Mouse (Mus musculus): ENCODE data around the gene Slc16a10.
A peak's percentile ranks its signal among the peaks of the same experiment; 100 is the strongest.

Gene Slc16a10

GRCm38 (mm10) chr10:40107995-40108394 is 34.1 kb downstream of the Slc16a10 start:
- DNase-seq = no peak

DNA sequence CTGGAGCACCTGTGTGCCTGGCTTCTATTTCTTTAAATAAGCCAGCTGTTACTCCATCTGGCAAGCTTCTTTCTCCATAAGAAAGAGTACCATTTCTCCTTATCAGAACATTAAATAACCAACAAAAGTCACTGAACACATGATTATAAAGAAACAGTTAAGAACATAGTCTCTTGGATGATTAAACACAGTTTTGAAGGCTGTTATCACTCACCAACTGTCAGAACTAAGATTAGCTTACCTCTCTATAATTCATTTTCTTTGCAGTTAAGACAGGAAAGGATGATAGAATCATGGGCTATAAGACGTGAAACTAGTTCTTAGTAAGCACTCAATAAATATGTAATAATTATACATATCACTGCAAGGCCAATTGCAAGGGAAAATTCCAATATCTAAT is 36.9 kb downstream of the Slc16a10 start:
- no peak for DNase-seq

GRCm38 (mm10) chr10:40103790-40104189 is 38.3 kb downstream of the Slc16a10 start:
- DNase-seq = no peak

DNA sequence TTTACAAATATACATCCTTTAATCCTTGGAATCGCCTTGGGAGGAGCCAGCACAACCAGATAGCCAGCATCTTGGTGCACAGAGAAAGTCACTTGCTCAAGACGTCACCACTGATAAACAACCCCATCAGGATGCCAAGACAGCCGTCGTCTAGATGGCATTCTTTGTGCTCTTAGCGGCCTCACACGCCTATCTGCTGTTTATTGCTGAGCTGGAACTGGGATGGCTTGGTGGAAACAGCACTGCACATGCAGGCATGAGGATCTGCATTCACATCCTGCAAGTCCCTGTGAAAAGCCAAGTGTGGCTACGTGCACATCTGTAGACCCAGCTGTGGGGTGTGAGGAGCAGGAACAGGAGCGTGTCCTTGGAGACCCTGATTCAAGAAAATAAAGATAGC is 39.1 kb downstream of the Slc16a10 start:
- no peak for DNase-seq

GRCm38 (mm10) chr10:40102166-40102565 is 39.9 kb downstream of the Slc16a10 start:
- no peak for DNase-seq

GRCm38 (mm10) chr10:40098441-40098840 is 43.6 kb downstream of the Slc16a10 start:
- DNase-seq = no peak

- no peak for DNase-seq
Measured at GRCm38 (mm10) chr10:40097519-40097918, 44.5 kb downstream of the Slc16a10 start.

- DNase-seq = no peak
Measured at GRCm38 (mm10) chr10:40094752-40095151, 47.3 kb downstream of the Slc16a10 start.

- no peak for DNase-seq
Measured at GRCm38 (mm10) chr10:40093526-40093925, 48.5 kb downstream of the Slc16a10 start.

DNA sequence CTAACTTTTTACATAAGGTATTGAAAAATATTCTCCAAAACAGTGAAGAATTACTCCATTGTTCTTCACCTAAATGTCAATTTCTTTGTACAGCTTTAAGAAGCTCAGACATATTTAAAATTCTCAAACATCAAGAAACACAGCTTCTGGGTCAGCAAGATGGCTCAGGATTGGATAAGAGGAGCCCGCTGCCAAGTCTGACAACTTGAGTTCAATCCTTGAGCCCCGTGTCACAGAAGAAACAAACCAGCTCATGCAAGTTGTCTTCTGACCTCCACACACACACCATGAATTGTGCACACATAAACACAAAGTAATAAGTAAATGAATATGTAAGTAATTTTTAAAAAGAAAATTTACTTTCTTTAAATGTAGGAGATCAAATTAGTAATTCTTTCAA is 50.6 kb downstream of the Slc16a10 start:
- DNase-seq = no peak

DNA sequence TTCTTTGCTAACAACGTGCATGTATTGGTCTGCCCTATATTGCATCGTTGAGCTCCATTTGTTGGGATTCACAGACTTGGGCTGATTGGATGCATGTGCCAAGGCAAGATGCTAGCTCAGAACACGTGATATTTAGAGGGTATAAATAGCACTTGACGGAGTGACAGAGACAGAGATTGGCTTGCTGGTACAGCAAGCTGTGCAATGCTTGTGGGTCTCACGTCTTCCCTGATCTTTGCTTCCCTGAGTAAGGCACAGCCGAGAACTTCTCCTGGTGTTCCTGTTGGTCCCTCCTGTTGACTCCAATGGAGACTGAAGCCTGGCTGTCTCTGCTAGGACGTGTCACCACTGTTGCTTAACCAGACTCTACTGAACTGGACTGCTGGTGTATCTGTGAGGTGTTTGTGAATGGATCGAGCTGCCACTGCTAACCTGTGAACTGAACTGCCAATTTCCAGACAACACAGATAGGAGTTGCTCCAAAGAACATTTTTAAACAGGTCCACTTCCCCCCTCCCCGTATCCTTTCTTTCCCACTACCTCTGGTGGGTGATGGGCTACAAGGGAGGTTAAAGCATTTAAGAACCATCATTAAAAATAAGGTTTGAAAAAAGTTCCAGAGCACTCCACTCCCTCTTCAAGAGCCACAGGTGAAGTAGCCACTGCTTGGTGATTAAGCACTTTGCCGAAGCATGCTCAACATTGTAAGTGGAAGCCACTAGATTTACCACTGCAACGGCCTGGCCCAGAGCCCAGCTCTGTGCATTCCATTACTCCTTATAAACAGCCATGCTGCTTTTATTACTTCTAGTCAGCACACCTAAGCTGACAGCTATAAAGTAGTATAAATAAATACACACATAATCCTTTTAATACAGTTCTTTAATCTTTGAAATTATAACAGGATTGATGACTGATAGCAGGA is 51.3 kb downstream of the Slc16a10 start:
- DNase-seq = no peak

DNA sequence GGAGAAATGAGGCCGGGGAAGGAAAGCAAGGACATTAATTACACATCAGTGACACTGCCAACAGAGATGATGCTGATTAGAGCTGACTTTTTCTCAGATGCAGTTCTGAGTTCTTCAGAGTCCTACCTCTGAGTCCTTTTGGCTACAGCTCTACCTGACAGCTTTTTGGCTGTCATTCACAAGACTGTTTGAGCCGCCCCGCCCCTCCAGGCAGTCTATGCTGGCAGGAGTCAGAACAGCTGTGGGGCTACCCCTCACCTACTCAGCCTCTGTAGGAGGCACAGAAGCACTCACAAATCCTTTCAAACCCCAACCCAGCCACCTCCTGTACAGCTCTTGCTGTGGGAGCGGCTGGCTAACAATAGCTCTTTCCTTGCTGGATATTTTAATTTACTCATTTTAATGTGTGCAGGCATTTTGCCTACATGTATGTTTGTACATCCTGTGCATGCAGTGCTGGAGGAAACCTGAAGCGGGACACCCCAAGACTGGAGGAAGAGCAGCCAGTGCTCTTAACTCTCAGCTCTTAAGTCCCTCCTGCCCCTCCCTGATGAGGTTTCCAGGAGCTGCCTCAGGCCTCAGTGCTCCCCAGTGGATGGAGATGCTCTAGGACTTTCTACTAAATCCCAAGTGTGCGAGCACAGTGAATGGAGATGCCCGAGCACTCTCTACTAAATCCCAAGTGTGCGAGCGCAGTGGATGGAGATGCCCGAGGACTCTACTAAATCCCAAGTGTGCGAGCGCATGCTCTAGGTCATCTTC is 57.5 kb downstream of the Slc16a10 start:
- DNase-seq = peak; percentile 83

DNA sequence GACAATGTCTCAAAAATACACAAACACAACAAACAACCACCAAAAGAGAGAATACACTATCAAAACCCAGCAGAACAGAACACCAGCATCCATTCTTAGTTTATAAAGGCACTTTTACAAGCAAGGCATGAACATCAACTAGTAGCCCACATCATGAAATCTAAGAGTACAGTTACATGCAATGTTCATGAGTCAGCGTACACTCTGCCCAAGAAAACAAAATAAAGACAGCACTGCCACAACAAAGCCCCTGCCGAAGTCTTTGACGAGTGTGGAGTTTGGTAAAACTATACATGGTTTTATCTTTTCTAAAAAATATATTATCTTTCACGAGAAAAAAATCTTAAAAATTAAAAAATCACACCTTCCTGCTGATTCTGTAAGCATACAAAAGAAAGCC is 58.5 kb downstream of the Slc16a10 start:
- no peak for DNase-seq

DNA sequence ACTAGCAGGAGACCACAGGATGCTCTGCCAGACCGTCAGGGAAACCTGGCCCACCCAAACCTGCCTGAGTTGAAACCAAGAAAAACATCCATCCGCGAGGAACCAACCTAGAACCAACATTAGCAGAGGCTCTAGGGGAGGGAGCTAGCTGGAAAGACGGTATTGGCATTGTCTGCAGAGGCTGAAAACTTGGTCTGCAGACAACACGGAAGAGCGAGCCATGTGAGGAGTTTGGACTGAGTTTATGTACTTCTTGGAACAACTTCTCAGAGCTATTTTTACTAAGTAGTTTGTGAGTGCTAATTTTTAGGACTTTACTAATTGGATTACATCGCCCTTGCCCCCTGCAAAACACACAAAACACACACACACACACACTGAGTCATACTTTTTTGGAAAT is 59.4 kb downstream of the Slc16a10 start:
- no peak for DNase-seq

DNA sequence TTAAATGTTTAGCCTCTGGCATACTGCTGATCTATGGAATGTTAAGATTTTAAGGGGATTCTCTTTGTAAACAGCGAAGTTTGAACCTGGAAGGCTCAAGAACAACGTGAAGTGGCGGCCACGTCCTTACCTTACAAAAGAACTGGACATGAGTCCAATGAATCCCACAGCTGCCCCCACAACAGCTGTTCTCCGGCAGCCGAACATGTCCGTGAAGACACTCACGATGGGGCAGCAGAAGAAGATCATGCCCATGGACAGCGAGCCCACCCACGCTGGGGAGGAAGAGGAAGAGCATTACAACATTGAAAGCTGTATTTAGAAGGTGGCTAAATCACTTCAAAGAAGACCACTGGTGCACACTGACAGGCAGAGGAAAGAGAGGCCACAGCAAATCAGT is 61.5 kb downstream of the Slc16a10 start:
- peak; percentile 19 for DNase-seq

GRCm38 (mm10) chr10:40079256-40079655 is 62.8 kb downstream of the Slc16a10 start:
- no peak for DNase-seq

DNA sequence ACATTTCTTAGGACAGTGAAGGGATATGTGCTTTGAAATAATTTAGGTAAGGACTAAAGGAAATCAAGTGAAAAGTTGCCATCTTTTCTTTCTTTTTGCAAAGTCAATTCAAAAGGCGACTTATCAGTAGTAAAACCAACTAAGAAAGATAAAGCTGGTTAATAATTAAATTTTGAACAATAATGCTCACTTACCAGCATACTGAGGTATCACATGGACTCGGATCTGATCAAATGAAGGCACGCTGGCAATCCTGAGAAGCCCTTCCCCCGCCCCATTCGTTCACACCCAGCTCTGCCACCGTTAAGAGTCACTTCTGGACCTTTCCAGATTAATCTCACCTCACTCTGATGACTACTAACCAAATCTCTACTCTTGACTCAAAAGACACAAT is 64.1 kb downstream of the Slc16a10 start:
- no peak for DNase-seq

DNA sequence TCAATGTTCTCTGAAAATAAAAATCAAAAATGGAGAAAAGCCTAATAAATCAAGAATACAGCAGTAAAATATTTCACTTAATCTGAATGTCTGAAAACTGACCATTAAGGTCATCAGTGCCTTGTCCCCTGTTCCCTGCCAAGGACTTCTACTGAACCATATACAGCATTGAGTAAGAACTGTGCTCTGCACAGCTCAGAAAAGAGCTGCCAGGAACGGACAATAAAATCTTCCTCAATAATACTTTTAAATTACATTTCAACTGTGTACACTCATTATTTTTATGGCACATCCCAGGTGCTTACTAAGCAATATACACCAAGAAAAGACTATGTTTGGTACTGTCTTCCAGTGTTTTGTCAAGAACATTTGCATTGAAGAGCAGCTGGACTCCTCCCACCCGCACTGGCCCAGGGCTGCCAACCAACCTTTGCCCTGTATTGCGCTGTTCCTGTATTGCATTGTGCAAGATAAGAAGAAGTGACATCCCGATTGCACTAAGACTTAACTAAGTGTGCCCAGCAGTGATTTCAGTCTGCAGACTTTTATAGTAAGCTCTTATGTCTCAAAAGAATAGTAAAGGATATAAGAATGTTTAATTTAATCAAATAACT is 64.6 kb downstream of the Slc16a10 start:
- no peak for DNase-seq

DNA sequence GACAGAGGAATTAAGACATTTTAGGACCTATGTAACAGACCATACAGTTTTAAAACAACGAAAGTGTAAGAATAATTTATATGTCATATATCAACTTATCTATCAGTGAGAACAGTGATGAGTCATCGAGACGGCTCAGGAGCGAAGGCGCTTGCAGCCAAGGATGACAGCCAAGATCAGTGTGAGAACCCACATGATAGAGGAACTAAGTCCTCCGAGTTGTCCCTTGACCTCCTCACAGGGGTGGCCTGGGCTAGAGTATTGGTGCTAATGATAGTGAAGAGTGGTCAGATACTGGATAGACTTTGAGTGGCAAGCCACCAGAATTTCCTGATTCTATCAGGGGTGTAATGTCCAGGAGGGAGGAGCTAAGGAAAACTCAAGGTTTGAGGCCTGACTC is 68.5 kb downstream of the Slc16a10 start:
- DNase-seq = no peak

DNA sequence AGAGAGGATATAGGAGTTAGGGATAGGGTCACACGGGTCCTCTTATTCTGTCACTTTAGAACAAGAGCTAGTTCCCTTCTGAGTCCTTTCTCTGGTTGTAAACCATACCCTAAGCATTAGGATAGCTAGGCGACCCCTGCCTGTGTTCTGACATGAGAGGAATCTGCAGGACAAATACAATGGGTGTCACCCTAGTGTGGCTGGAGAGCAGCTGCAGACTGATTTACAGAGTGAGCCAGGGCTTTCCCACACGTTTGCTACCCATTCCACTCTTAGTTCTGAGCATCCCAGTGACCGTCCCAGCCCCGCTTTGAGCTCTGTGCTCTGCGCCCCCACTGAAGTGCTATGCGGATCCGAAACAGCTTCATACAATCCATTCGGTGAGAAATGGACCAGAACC is 71.4 kb downstream of the Slc16a10 start:
- no peak for DNase-seq

DNA sequence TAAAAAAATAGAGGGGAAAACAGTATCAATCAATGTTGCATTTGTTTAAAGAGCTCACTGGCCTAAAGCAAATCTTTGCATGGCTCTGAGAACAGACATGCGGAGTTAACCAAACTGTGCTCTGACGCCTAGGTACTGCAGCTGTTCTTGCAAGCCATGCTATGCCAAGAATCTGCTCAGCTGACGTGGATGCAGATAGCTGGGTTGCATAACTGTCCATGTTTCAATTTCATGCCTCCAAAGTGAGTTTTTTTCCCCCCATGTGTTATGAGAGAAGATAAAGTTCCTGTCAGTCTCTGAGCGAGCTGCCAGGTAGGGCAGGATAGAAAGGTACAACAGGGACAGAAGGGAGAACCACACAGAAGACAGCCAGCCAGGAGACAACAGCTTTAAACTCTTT is 72.8 kb downstream of the Slc16a10 start:
- no peak for DNase-seq

DNA sequence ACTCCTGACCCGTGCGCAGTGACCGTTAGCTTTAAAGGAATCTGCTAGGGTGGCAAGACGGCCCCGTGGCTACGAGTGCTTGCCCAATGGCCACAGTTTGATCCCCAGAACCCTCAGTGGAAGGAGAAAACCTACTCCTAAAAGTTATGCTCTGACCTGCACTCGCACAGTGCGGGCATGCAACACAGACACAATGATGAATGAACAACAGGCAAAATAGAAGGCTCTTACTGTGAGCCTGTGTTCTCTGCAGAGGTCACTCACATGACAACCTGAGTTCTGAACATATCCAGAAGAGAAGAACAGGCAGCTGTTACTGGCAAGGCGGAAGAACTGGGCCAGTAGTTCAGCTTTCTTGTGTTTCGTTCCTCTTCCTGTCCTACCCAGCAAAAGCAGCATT is 73.5 kb downstream of the Slc16a10 start:
- DNase-seq = no peak

GRCm38 (mm10) chr10:40067529-40067928 is 74.5 kb downstream of the Slc16a10 start:
- DNase-seq = no peak

- no peak for DNase-seq
Measured at GRCm38 (mm10) chr10:40067071-40067470, 75.0 kb downstream of the Slc16a10 start.
